Mouse (Mus musculus): Measurements from ENCODE around the gene Fam186b.

DNA sequence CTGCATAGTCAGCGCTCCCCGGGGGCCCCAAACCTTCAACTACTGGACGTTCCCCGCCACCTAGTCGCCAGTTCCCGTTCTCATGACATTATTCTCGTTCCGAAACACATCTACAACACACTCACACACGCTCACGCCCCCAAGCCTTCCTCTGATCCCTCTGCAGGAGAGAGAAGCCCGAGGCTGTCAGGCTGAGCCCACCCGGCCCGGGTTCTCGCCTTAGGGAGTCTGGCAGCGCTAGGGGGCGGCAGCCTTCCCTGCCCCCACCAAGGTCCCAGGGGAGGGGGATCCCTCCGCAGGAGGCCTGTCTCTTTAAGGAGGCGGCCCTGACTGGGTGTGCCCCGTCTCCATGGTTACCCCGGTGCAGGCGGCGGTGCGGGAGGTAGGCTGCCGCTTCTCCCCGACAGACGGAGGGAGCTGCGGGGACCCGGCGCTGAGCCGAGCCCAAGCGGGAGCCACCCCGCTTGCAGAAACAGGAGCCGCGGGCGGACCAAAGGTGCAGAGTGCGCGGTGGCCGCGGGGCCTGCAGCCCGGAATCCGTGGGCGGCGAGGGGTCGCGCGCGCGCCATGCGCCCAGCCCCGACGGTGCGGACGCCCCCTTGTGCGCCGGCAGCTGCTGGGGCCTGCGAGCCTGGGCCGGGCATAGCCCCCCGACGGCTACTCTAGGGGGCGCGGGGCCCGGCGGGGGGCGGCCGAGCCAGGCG lies 71.3 kb downstream of the Fam186b start, which contains the start of gene Kcnh3:
- TF ChIP-seq CTCF (conservative IDR thresholded peaks at IDR 0.05; ENCODE audit: insufficient read depth, insufficient read length, low read depth, low read length) (no peak), POLR2A (IDR thresholded peaks at IDR 0.05; ENCODE audit: low read depth, low read length) (no peak)

Data from kidney, adult 2 months (tissue).